Mouse (Mus musculus): ENCODE data around the gene Trp53.
"Not testable (repeated sequence)": the region's sequence is repeated elsewhere in the genome, so short reads cannot be mapped to it uniquely, and the experiment has no call there.

The Trp53 gene

GRCm38 (mm10) chr11:69594853-69595252, 14.7 kb downstream of the Trp53 start:
- DNase-seq (ENCODE audit: inconsistent ontology term) = no peak

- DNase-seq (ENCODE audit: inconsistent ontology term) = no peak
These were observed 19.3 kb downstream of the Trp53 start for GRCm38 (mm10) chr11:69599436-69599835.

GRCm38 (mm10) chr11:69600098-69600497, 19.9 kb downstream of the Trp53 start:
- peak; percentile 31 for DNase-seq (ENCODE audit: inconsistent ontology term)

GRCm38 (mm10) chr11:69601768-69602167, 21.6 kb downstream of the Trp53 start:
- no peak for DNase-seq (ENCODE audit: inconsistent ontology term)

GRCm38 (mm10) chr11:69603516-69603915, 23.4 kb downstream of the Trp53 start:
- DNase-seq (ENCODE audit: inconsistent ontology term) = no peak

GRCm38 (mm10) chr11:69604347-69604746, 24.2 kb downstream of the Trp53 start:
- no peak for DNase-seq (ENCODE audit: inconsistent ontology term)

GRCm38 (mm10) chr11:69604795-69605664, 24.9 kb downstream of the Trp53 start:
- peak; percentile 43 for DNase-seq (ENCODE audit: inconsistent ontology term)

- DNase-seq (ENCODE audit: inconsistent ontology term) = peak; percentile 90
These were observed 25.7 kb downstream of the Trp53 start, which contains the start of gene Atp1b2 for GRCm38 (mm10) chr11:69605726-69606490. Atp1b2 (minus strand) TSS chr11:69605942.

GRCm38 (mm10) chr11:69606491-69606795, 26.3 kb downstream of the Trp53 start:
- DNase-seq (ENCODE audit: inconsistent ontology term) = no peak

GRCm38 (mm10) chr11:69606832-69607231, 26.7 kb downstream of the Trp53 start:
- DNase-seq (ENCODE audit: inconsistent ontology term) = no peak

GRCm38 (mm10) chr11:69608525-69608924, 28.4 kb downstream of the Trp53 start:
- no peak for DNase-seq (ENCODE audit: inconsistent ontology term)

GRCm38 (mm10) chr11:69609416-69609815, 29.3 kb downstream of the Trp53 start:
- DNase-seq (ENCODE audit: inconsistent ontology term) = no peak

GRCm38 (mm10) chr11:69610899-69611298, 30.7 kb downstream of the Trp53 start:
- no peak for DNase-seq (ENCODE audit: inconsistent ontology term)

- peak; percentile 74 for DNase-seq (ENCODE audit: inconsistent ontology term)
These were observed 33.5 kb downstream of the Trp53 start for GRCm38 (mm10) chr11:69613553-69614256.

GRCm38 (mm10) chr11:69614257-69614588, 34.1 kb downstream of the Trp53 start:
- DNase-seq (ENCODE audit: inconsistent ontology term) = not testable (repeated sequence)

GRCm38 (mm10) chr11:69616781-69617180, 36.6 kb downstream of the Trp53 start:
- no peak for DNase-seq (ENCODE audit: inconsistent ontology term)

GRCm38 (mm10) chr11:69617805-69618204, 37.6 kb downstream of the Trp53 start, which contains the start of gene Shbg:
Shbg (minus strand) TSS chr11:69617905.
- no peak for DNase-seq (ENCODE audit: inconsistent ontology term)

GRCm38 (mm10) chr11:69620394-69621081, 40.4 kb downstream of the Trp53 start:
- no peak for DNase-seq (ENCODE audit: inconsistent ontology term)

- peak; percentile 87 for DNase-seq (ENCODE audit: inconsistent ontology term)
These were observed 41.6 kb downstream of the Trp53 start, which contains the start of gene Sat2 for GRCm38 (mm10) chr11:69621571-69622268. Sat2 (plus strand) TSS chr11:69622024.

GRCm38 (mm10) chr11:69622406-69622805, 42.2 kb downstream of the Trp53 start:
- no peak for DNase-seq (ENCODE audit: inconsistent ontology term)

GRCm38 (mm10) chr11:69623006-69623405, 42.8 kb downstream of the Trp53 start:
- DNase-seq (ENCODE audit: inconsistent ontology term) = no peak

Data from Muller cell, postnatal 12 days (primary cell).